Mouse (Mus musculus) hindbrain, embryonic 16.5 days (tissue): Measurements from ENCODE around the gene Dst. TPM values are rescaled to one million over a fixed set of nuclear protein-coding genes. Genes with fewer than 3 reads are reported as not detected.

Source experiments
- ATAC-seq: fragments of 200-750 bp; cut with Nextera tagmentation; 2 replicates; pipeline ENCODE4 v1.8.0; 2017; ENCODE audit warnings: moderate TSS enrichment, moderate library complexity
- H3K27ac ChIP-seq: fragments of 300-500 bp; sonication (generic); 2 replicates; pipeline ENCODE4 v1.5.1; 2014; ENCODE audit warnings: low read depth, mild to moderate bottlenecking, control low read depth, low read length, moderate library complexity
- H3K27me3 ChIP-seq: fragments of 300-500 bp; sonication (generic); replicated peaks from 2 replicates; pipeline ENCODE4 v1.6.1; 2014; ENCODE audit warnings: low read length; ENCODE audit not compliant: control insufficient read depth, insufficient read depth
- H3K36me3 ChIP-seq: fragments of 300-500 bp; sonication (generic); 2 replicates; pipeline ENCODE4 v1.6.1; 2014; ENCODE audit warnings: mild to moderate bottlenecking, low read length, moderate library complexity, mixed read lengths; ENCODE audit not compliant: control insufficient read depth, insufficient read depth
- H3K4me1 ChIP-seq: fragments of 300-500 bp; sonication (generic); 2 replicates; pipeline ENCODE4 v1.6.1; 2014; ENCODE audit warnings: low read depth, low read length; ENCODE audit not compliant: control insufficient read depth, insufficient read depth
- H3K4me2 ChIP-seq: fragments of 300-500 bp; sonication (generic); 2 replicates; pipeline ENCODE4 v1.6.1; 2014; ENCODE audit warnings: mild to moderate bottlenecking, low read length, control low read depth, moderate library complexity
- H3K4me3 ChIP-seq: fragments of 300-500 bp; sonication (generic); 2 replicates; pipeline ENCODE4 v1.5.1; 2014; ENCODE audit warnings: mild to moderate bottlenecking, low read length, control low read depth, moderate library complexity
- H3K9ac ChIP-seq: fragments of 300-500 bp; sonication (generic); 2 replicates; pipeline ENCODE4 v1.6.1; 2014; ENCODE audit warnings: low read depth, mild to moderate bottlenecking, control low read depth, low read length, moderate library complexity
- H3K9me3 ChIP-seq: fragments of 300-500 bp; sonication (generic); 2 replicates; pipeline ENCODE4 v1.6.1; 2014; ENCODE audit warnings: mild to moderate bottlenecking, low read length, moderate library complexity; ENCODE audit not compliant: control insufficient read depth
- WGBS: fragments of 180-500 bp; shearing (Covaris S2); extraction: QIAGEN DNeasy Blood & Tissue Kit; methylation state at CpG from one replicate; pipeline ENCODE4 v1.1.7; 2014; 5-methylcytosine and 5-hydroxymethylcytosine counted together
- polyA plus RNA-seq: library from polyadenylated mRNA; unstranded; fragments of >200 nt; fragmentation: Nextera tagmentation; extraction: Ambion mirVana; gene quantifications from 2 replicates; pipeline ENCODE4 v1.2.1, GENCODE M21; 2015

Gene Dst
- polyA plus RNA-seq, 1 experiment from 2014 or later, result 38.3 TPM

- H3K27ac ChIP-seq, result no peak overlapping the region
- 90% methylated on average over 6 of the region's 6 CpGs for WGBS
- ATAC-seq, result no peak
- H3K4me2 ChIP-seq, result no peak overlapping the region; the same call in 1 of the 2 replicates
- H3K4me1 ChIP-seq, result peaks cover 7% of the 10 kb centered on the region
- no peak overlapping the region for H3K4me3 ChIP-seq
- H3K9me3 ChIP-seq, result no peaks in the 10 kb centered on the region
- H3K36me3 ChIP-seq, result no peaks in the 10 kb centered on the region
- no peaks in the 10 kb centered on the region for H3K27me3 ChIP-seq
- H3K9ac ChIP-seq, result no peak overlapping the region
Observed at GRCm38 (mm10) chr1:34122198-34122597, 214.2 kb downstream of the Dst start.

GRCm38 (mm10) chr1:34122905-34123304 lies 214.9 kb downstream of the Dst start:
- H3K4me3 ChIP-seq, result no peak overlapping the region
- 70% methylated on average over 1 of the region's 1 CpGs for WGBS
- H3K36me3 ChIP-seq, result no peaks in the 10 kb centered on the region
- H3K9me3 ChIP-seq, result no peaks in the 10 kb centered on the region
- H3K4me1 ChIP-seq, result peaks cover 7% of the 10 kb centered on the region
- H3K27me3 ChIP-seq, result no peaks in the 10 kb centered on the region
- H3K9ac ChIP-seq, result no peak overlapping the region
- no peak for ATAC-seq
- no peak overlapping the region for H3K27ac ChIP-seq
- H3K4me2 ChIP-seq, result no peak overlapping the region

DNA sequence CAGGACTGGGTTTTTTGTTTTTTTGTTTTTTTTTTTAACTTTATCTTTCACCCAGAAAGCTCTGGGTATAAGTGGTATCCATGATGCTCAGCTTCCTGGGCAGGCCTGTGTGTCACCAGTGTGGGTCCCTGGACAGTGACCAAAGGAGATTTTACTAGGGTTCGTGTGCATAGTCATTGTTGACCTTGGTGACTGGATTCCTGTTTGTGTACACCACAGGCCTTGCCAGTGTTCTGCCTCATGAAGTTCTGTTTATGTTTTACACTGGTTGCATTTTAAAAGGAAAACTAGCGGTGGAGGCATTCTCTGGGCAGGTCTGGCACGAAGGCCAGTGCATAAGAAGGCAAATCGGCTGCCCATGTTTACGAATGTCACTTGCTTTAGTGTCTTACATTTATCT lies 215.3 kb downstream of the Dst start:
- peaks cover 7% of the 10 kb centered on the region for H3K4me1 ChIP-seq
- no peak overlapping the region for H3K27ac ChIP-seq
- WGBS, result 83% methylated on average over 5 of the region's 5 CpGs
- no peak for ATAC-seq
- no peaks in the 10 kb centered on the region for H3K9me3 ChIP-seq
- no peaks in the 10 kb centered on the region for H3K36me3 ChIP-seq
- no peak overlapping the region for H3K4me2 ChIP-seq
- no peaks in the 10 kb centered on the region for H3K27me3 ChIP-seq
- H3K4me3 ChIP-seq, result no peak overlapping the region
- no peak overlapping the region for H3K9ac ChIP-seq

DNA sequence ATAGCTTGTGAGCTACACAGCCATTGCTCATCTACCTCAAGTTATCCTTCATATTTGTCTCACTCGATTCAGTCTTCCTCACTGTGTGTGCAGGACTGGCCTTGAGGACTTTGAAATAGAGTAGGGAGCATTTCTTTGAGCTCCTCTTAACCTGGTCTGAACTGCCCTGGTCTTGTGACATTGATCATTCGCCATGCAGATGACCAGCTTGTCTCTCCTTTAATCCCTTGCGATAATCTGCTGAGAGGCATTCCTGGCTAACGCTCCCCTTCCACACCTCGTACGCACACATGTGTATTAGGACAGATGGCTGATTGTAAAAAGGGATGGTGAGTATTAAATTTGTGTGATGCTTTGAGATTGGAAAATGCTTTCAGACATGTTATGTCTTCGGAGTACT lies 216.4 kb downstream of the Dst start:
- no peaks in the 10 kb centered on the region for H3K9me3 ChIP-seq
- H3K36me3 ChIP-seq, result no peaks in the 10 kb centered on the region
- H3K9ac ChIP-seq, result no peak overlapping the region
- no peak overlapping the region for H3K4me3 ChIP-seq
- WGBS, result 81% methylated on average over 7 of the region's 7 CpGs
- H3K4me1 ChIP-seq, result peaks cover 7% of the 10 kb centered on the region
- no peaks in the 10 kb centered on the region for H3K27me3 ChIP-seq
- no peak overlapping the region for H3K4me2 ChIP-seq
- no peak for ATAC-seq
- no peak overlapping the region for H3K27ac ChIP-seq

- Histone ChIP-seq H3K4me3 (no peak overlapping the region), H3K36me3 (no peaks in the 10 kb centered on the region), H3K4me2 (no peak overlapping the region), H3K27ac (no peak overlapping the region), H3K4me1 (peaks cover 7% of the 10 kb centered on the region), H3K27me3 (no peaks in the 10 kb centered on the region), H3K9ac (no peak overlapping the region), H3K9me3 (no peaks in the 10 kb centered on the region)
- 82% methylated on average over 5 of the region's 5 CpGs for WGBS
- no peak for ATAC-seq
Observed at GRCm38 (mm10) chr1:34125148-34125547, 217.1 kb downstream of the Dst start.

- Histone ChIP-seq H3K9ac (no peak overlapping the region), H3K36me3 (no peaks in the 10 kb centered on the region), H3K4me3 (no peak overlapping the region), H3K9me3 (no peaks in the 10 kb centered on the region), H3K27me3 (no peaks in the 10 kb centered on the region), H3K27ac (no peak overlapping the region), H3K4me2 (no peak overlapping the region), H3K4me1 (no peaks in the 10 kb centered on the region)
- ATAC-seq, result no peak
- WGBS, result 55% methylated on average over 15 of the region's 15 CpGs
Observed at GRCm38 (mm10) chr1:34127714-34128474, 219.9 kb downstream of the Dst start.

GRCm38 (mm10) chr1:34128796-34129195 lies 220.8 kb downstream of the Dst start:
- H3K27ac ChIP-seq, result no peak overlapping the region
- no peaks in the 10 kb centered on the region for H3K9me3 ChIP-seq
- 91% methylated on average over 2 of the region's 2 CpGs for WGBS
- no peak overlapping the region for H3K4me3 ChIP-seq
- H3K36me3 ChIP-seq, result no peaks in the 10 kb centered on the region
- ATAC-seq, result no peak
- no peak overlapping the region for H3K9ac ChIP-seq
- H3K4me2 ChIP-seq, result no peak overlapping the region
- no peaks in the 10 kb centered on the region for H3K27me3 ChIP-seq
- no peaks in the 10 kb centered on the region for H3K4me1 ChIP-seq

DNA sequence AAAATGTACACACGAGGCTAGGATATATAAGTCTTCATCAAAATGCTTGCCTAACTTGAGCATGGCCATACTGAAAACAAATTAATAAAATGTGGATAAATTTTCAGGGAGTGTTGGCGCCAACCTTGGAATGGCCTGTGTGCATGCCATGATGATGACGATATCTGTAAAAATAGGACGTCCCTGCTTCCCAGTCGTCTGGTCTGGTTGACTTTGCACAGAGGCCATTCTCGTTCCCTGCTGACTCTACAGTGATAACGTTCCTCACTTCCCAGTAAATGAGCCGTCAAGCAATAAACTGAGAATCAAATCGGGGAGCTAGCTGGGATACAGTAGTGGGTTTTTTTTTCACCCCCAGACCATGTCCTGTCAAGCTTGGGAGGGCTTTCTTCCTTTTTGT lies 221.7 kb downstream of the Dst start:
- no peak for ATAC-seq
- Histone ChIP-seq H3K27ac (no peak overlapping the region), H3K4me3 (no peak overlapping the region), H3K27me3 (no peaks in the 10 kb centered on the region), H3K9me3 (no peaks in the 10 kb centered on the region), H3K36me3 (no peaks in the 10 kb centered on the region), H3K4me2 (no peak overlapping the region), H3K4me1 (no peaks in the 10 kb centered on the region), H3K9ac (no peak overlapping the region)
- WGBS, result 68% methylated on average over 9 of the region's 9 CpGs

DNA sequence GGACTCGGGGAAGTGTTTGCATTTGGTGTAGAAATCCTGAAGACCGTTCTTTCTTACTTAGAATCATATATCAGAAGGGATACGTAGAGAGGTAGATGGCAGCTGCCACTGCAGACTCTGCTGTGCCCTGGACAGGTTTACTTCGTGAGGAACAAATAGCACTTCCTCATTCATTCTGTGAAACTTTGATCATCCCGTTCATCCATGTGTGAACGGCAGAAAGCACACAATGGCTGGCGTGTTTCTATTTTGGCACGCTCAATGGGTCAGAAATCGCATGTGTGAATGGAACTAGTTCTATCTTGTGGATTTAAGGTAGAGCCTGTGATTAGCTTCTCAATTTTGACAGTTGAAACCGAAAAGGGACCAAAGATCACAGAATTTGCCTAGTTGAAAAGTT lies 222.8 kb downstream of the Dst start:
- no peaks in the 10 kb centered on the region for H3K4me1 ChIP-seq
- H3K27ac ChIP-seq, result no peak overlapping the region
- ATAC-seq, result no peak
- no peak overlapping the region for H3K4me2 ChIP-seq
- no peaks in the 10 kb centered on the region; the same call in 1 of the 2 replicates for H3K36me3 ChIP-seq
- no peaks in the 10 kb centered on the region for H3K9me3 ChIP-seq
- no peak overlapping the region for H3K9ac ChIP-seq
- WGBS, result 53% methylated on average over 10 of the region's 10 CpGs
- H3K4me3 ChIP-seq, result no peak overlapping the region
- no peaks in the 10 kb centered on the region for H3K27me3 ChIP-seq
